Mouse (Mus musculus): ENCODE results near the gene Adamts16. TPM values are rescaled to one million over a fixed set of nuclear protein-coding genes. Genes with fewer than 3 reads are reported as not detected.
"Not testable (repeated sequence)": the region's sequence is repeated elsewhere in the genome, so short reads cannot be mapped to it uniquely, and the experiment has no call there.

Gene Adamts16
- polyA plus RNA-seq (2015; fragmentation: Nextera tagmentation; extraction: Ambion mirVana): 2.3 and 2.6 TPM in 2 replicates

DNA sequence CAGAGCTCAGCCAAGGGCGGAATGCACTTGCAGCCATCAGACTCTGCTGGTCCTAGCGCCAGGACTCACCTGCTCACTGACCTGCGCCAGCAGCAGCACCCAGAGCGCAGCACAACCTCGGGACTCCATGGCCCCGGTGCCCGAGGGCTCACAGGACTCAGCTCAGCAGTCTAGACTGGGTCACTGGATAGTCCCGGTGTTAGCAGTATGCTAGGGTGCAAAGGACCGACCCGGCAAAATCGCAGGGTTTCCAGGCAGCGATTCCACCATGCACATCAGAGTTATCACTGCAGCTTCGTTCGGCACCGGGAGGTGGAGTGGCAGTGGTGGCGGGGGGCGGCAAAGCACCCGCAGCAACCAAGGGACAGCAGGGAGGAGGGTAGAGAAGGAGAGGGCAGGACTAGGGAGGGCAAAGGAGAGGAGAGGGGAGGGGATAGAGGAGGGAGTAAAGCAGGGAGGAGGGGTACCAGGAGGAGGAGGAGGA is at the start of gene Adamts16:
Gene Adamts16 (minus strand): TSS at position 391 of the 484 bp plus-strand sequence.
- H3K4me1 ChIP-seq (replicated peaks): peaks cover 21% of the 10 kb centered on the region
- 3% methylated on average over 18 of the region's 18 CpGs for WGBS
- ATAC-seq (ENCODE audit: low FRiP score): peak; percentile 65
- H3K4me3 ChIP-seq: peak within 1 kb of the TSS; percentile 50
- H3K27me3 ChIP-seq: peaks cover 29% of the 10 kb centered on the region
- H3K4me2 ChIP-seq: peak within 1 kb of the TSS; percentile 82
- H3K27ac ChIP-seq: no peak within 1 kb of the TSS; the same call in 1 of the 2 replicates
- peak within 1 kb of the TSS; percentile 76 for H3K9ac ChIP-seq
- H3K36me3 ChIP-seq: no peaks in the 10 kb centered on the region
- H3K9me3 ChIP-seq: no peaks in the 10 kb centered on the region

DNA sequence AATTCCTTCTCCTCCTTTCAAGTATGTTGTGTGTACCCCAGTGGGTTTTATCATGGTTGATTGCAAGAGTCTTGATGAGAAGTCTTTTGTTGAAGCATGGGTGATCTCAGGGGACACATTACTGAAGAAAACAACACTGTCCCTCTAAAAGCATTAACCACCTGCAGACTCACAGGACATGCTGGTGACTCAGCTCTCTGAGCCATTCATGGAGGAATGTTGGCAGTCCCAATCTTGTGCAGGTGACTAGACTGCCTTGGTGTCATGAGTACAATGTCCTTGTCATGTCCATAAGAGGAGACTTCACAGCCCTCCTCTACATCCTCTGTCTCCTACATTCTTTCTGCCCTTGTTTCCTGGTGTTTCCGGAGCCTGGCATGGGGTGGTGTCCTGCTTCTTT is 45.5 kb upstream of the Adamts16 start:
- Histone ChIP-seq H3K4me3 (no peak overlapping the region), H3K9ac (no peak overlapping the region), H3K4me2 (no peak overlapping the region), H3K9me3 (no peaks in the 10 kb centered on the region), H3K27ac (no peak overlapping the region), H3K4me1 (replicated peaks) (peaks cover 13% of the 10 kb centered on the region), H3K36me3 (no peaks in the 10 kb centered on the region), H3K27me3 (no peaks in the 10 kb centered on the region)
- 91% methylated on average over 1 of the region's 1 CpGs for WGBS
- no peak for ATAC-seq (ENCODE audit: low FRiP score)

DNA sequence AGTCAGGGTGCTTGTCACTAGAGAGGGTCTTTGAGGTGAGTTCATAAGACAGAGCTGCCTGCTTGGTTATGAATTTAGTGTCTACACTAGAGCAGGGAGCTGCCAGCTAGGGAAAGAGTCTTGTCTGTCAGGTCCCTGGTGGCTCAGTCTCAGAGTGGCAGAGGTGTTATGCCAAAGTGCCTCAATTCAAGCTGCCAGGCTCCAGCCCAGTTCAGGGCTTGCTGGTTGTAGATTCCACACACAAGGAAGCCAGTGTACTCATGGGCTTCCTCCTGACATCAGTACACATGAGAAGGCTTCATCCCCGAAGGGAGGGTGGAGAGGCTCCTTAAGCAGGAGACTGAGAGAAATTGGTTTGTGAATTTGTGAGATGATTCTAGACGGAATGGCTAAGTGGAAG is 43.4 kb upstream of the Adamts16 start:
- no peaks in the 10 kb centered on the region for H3K9me3 ChIP-seq

DNA sequence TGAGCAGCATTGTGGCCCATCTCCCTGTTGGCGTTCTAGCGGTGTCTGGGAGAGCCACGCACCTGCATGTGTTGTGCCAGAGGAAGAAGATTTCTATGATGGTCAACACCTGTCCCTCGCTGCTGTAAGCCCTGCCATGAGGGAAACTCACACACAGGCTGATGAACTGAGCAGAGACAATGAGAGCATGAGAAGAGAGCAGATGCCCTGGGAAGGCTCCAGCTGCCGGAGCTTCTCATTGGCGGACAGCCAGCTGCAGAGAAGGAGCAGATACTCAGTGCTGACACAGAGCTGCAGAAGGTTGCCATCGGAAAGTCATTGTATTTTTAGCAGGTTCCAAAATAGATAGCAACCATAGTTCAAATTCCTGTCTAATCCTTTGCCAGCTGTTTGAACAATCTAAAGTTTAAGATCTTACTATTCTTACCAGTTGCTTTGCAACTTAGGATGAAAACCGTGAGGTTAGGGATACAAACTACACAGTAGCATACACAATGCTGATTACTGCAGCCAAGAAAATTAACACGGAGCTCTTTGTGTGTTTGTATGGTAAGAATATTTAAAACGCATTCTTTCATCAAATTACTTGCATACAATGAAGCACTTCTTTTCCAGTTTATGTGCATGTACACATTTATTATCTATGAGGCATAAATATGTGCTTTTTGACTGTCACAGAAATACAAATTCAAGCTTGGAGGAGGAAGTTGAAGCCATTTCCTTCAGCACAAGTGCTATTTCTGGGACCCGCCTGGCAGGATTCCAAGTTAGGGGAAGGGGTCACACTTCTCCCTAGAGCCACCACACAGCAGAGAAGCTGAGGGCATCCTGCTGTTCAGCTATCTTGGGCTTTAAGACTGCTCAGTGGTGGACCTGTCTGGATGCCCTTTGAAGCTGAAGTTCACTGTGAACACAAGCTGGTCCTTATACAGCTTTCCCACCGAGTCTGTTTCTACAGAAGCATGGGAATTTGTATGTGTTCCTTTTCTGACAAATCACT is 42.6 kb upstream of the Adamts16 start:
- Histone ChIP-seq H3K4me2 (no peak overlapping the region), H3K4me1 (replicated peaks) (peaks cover 13% of the 10 kb centered on the region), H3K4me3 (no peak overlapping the region), H3K36me3 (no peaks in the 10 kb centered on the region), H3K27me3 (no peaks in the 10 kb centered on the region), H3K27ac (peak overlapping the region; percentile 70), H3K9me3 (no peaks in the 10 kb centered on the region), H3K9ac (no peak overlapping the region)
- WGBS: 54% methylated on average over 12 of the region's 12 CpGs
- ATAC-seq (ENCODE audit: low FRiP score): peak; percentile 92

More for the DNA sequence above, 43.4 kb upstream of the Adamts16 start:
- H3K27ac ChIP-seq: peak overlapping the region; percentile 70; the same call in 1 of the 2 replicates
- H3K4me3 ChIP-seq: no peak overlapping the region
- no peaks in the 10 kb centered on the region for H3K27me3 ChIP-seq
- ATAC-seq (ENCODE audit: low FRiP score): no peak
- H3K4me1 ChIP-seq (replicated peaks): peaks cover 13% of the 10 kb centered on the region
- WGBS: 88% methylated on average over 2 of the region's 2 CpGs
- no peak overlapping the region for H3K9ac ChIP-seq
- no peaks in the 10 kb centered on the region for H3K36me3 ChIP-seq
- H3K4me2 ChIP-seq: no peak overlapping the region

DNA sequence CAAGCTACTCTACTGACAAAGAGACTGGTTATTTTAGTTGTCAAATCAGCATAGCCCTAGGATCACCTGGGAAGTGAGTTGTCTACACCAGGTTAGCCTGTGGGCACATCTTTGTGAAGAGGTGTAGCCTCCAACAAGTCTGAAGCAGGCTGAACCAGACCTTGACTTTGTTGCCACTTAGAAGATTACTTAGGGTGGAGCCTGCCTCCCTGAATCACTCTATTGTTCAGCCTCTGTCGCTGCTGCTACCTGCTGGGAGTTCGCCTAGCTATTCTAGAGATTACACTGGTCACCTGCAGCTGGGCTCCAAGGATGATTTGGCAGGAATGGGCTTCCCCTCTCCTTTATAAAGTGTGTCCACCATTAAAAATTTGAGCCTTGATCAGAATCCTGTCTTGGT is 38.4 kb upstream of the Adamts16 start:
- not testable (repeated sequence) for ATAC-seq (ENCODE audit: low FRiP score); H3K9ac ChIP-seq; H3K36me3 ChIP-seq; H3K27ac ChIP-seq; H3K4me3 ChIP-seq; H3K9me3 ChIP-seq; H3K27me3 ChIP-seq; H3K4me2 ChIP-seq
- H3K4me1 ChIP-seq (replicated peaks): peaks cover 11% of the 10 kb centered on the region
- WGBS: 43% methylated on average over 2 of the region's 2 CpGs

DNA sequence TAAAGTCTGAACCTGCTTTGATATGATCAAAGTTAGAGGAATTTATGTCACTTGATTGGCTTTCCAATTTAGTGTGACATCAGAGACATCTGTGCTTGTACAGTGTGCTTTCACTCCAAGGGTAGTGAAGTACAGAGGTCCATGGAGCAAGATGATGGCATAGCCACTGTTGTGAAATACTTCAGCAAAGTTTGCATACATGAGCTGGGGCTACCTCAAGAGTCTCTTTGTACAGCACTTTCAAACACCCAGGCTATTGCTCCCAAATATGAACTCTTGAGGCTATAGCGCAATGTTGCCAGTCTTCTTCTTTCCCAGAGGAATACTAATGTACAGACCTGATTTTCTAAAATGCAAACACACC is 35.9 kb upstream of the Adamts16 start:
- Histone ChIP-seq H3K4me3 (no peak overlapping the region), H3K9me3 (no peaks in the 10 kb centered on the region), H3K36me3 (no peaks in the 10 kb centered on the region), H3K27ac (no peak overlapping the region), H3K4me1 (replicated peaks) (no peaks in the 10 kb centered on the region), H3K27me3 (no peaks in the 10 kb centered on the region), H3K9ac (no peak overlapping the region), H3K4me2 (no peak overlapping the region)
- WGBS: 97% methylated on average over 1 of the region's 1 CpGs
- ATAC-seq (ENCODE audit: low FRiP score): no peak

DNA sequence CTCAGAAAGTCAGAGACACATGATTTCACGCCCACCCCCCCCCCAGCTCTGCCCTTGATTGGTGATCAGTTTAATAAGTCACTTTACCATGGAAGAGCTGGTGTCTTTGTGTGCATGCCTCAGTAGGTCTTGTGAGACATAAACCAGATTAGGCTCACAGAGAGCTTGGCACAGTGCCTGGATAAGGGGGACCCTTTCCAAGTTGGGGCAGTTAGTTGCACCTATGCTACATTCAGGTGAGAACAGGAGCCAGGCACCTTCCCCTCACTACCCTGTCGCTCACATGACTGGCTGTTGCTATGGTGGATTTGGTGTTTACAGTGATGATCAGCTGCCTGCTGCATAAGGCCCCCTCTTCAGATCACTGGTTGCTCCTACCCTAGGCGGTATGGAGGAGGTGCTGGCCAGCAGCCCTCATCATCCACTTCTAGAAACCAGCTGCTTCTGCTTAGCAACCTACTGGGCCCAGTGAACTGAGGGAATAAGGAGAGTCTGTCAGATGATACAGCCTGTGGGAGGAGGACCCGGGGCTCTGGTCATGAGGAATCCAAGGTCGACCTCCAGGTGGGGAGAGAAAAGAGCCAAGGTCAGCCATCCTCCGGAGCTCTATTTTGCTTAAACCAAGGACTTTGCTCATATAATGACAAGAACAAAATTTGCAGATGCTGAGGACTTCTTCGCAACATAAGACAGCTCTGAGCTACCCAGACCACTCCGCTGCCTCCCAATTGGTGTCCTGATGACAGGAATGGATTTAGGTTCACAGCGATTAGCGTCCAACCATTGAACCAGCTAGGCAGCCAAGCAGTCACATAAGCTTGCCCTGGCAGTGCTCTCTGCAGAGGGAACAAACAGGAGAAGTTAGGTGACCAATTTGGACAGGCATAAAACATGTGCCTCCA is 35.3 kb upstream of the Adamts16 start:
- no peak overlapping the region for H3K9ac ChIP-seq
- H3K36me3 ChIP-seq: no peaks in the 10 kb centered on the region
- no peak for ATAC-seq (ENCODE audit: low FRiP score)
- H3K27ac ChIP-seq: no peak overlapping the region
- WGBS: 89% methylated on average over 10 of the region's 10 CpGs
- no peak overlapping the region for H3K4me3 ChIP-seq
- H3K4me2 ChIP-seq: no peak overlapping the region
- H3K4me1 ChIP-seq (replicated peaks): no peaks in the 10 kb centered on the region
- H3K9me3 ChIP-seq: no peaks in the 10 kb centered on the region
- H3K27me3 ChIP-seq: no peaks in the 10 kb centered on the region

DNA sequence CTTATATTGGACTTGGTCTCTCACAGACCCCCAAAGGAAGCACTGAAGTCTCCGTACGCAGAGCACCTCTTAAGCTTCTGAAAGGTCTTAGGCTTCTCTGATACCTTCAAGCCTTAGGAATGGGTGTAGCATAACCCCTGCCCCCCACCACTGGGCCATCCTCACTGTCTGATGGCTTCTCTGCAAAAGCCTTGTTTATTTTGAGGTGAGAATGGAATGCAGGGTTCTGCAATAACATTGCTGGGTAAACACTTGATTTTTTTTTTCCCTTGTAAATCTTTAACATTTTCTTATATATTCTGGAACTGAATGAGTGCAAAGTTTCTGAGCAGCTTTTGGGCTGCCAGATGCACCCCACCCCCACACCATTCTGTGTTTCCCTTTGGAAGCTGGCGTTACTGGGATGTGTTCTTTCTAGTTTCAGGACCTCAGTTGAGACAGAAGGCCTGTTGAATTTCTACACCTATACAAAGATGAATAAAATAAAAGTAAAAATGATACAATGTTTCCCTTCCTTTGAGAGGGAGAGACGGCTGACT is 33.9 kb upstream of the Adamts16 start:
- H3K4me2 ChIP-seq: no peak overlapping the region
- WGBS: 95% methylated on average over 4 of the region's 4 CpGs
- no peaks in the 10 kb centered on the region; the same call in 1 of the 2 replicates for H3K4me1 ChIP-seq (replicated peaks)
- no peak for ATAC-seq (ENCODE audit: low FRiP score)
- no peaks in the 10 kb centered on the region for H3K27me3 ChIP-seq
- no peak overlapping the region for H3K4me3 ChIP-seq
- H3K9ac ChIP-seq: no peak overlapping the region
- no peaks in the 10 kb centered on the region for H3K36me3 ChIP-seq
- no peak overlapping the region for H3K27ac ChIP-seq
- H3K9me3 ChIP-seq: no peaks in the 10 kb centered on the region

DNA sequence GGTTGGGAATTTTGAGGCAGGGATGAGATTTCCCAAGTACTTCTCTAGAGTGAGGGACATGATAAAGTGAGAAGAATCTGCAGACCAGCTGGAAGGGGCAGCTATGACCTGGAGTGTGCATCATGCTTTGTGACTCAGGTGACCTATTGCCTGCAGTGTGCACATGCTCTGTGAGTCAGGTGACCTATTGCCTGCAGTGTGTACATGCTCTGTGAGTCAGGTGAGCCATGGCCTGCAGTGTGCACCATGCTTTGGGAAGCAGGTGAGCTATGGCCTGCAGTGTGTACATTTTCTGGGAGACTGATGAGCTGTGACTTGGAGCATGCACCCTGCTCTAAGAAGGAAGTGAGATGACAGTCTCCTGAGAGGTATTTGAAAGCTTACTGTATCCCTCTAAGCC is 33.1 kb upstream of the Adamts16 start:
- Histone ChIP-seq H3K4me1 (replicated peaks) (no peaks in the 10 kb centered on the region; the same call in 1 of the 2 replicates), H3K9me3 (no peaks in the 10 kb centered on the region), H3K9ac (no peak overlapping the region), H3K36me3 (no peaks in the 10 kb centered on the region), H3K4me3 (no peak overlapping the region), H3K4me2 (no peak overlapping the region), H3K27ac (no peak overlapping the region), H3K27me3 (no peaks in the 10 kb centered on the region)
- no peak for ATAC-seq (ENCODE audit: low FRiP score)

DNA sequence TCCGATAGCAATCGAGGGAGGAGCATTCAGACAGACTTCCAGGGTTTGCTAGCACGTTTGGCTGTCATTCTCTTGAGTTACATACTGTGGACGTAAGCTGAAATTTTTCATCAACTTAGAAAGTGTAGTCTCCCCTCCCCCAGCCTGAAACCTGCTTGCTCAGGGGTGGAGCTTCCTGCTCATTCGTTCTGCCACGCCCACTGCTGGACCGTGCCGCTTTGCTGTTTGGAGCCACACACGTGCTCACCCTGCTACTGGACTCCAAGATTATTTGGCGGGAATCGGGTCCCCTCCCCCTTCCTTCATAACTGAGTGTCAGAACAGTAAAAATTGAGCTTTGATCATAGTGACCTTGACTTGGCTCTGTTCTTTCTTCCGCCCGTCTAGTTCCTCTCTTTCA is 32.2 kb upstream of the Adamts16 start:
- not testable (repeated sequence) for H3K27me3 ChIP-seq; H3K4me3 ChIP-seq; ATAC-seq (ENCODE audit: low FRiP score); H3K9ac ChIP-seq; H3K27ac ChIP-seq; H3K4me2 ChIP-seq; H3K36me3 ChIP-seq; H3K4me1 ChIP-seq (replicated peaks); H3K9me3 ChIP-seq
- WGBS: 82% methylated on average over 13 of the region's 13 CpGs

DNA sequence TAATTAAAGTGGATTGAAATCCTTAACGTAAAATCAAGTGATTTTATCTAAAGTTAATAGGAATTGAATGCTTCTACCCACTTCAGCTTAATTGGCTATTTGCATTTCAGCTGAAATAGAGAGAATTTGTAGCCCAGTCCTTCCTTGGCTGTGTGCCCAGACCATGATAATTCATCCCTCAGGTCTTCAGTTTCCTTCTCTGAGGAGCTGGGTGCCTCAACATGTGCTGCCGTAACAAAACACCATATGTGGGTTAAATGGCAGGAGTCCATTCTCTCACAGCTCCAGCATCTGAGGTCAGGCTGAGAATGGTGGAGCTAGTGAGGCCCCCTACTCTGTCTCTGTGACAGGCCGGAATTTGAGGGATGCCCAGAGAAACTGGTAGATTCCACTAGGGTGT is 29.4 kb upstream of the Adamts16 start:
- Histone ChIP-seq H3K4me1 (replicated peaks) (no peaks in the 10 kb centered on the region; the same call in 1 of the 2 replicates), H3K4me3 (no peak overlapping the region), H3K9me3 (no peaks in the 10 kb centered on the region), H3K27ac (no peak overlapping the region), H3K9ac (no peak overlapping the region), H3K36me3 (no peaks in the 10 kb centered on the region), H3K4me2 (no peak overlapping the region), H3K27me3 (no peaks in the 10 kb centered on the region)
- ATAC-seq (ENCODE audit: low FRiP score): no peak
- 56% methylated on average over 3 of the region's 3 CpGs for WGBS
